Mouse (Mus musculus) liver, adult 2 months (tissue): Measurements from ENCODE around the gene Efcab8.

Source experiments
- CTCF ChIP-seq: fragments of 200-500 bp; IDR thresholded peaks from 2 replicates; pipeline ENCODE4 v1.5.1; 2011; ENCODE audit warnings: low read depth, low read length, control low read depth
- POLR2A ChIP-seq: fragments of 200-500 bp; IDR thresholded peaks from 2 replicates; pipeline ENCODE4 v1.6.1; 2011; ENCODE audit warnings: low read length, control low read depth; ENCODE audit not compliant: insufficient read depth; ENCODE audit errors: extremely low read depth

- TF ChIP-seq CTCF (peak; percentile 61), POLR2A (no peak)
Measured at GRCm38 (mm10) chr2:153795090-153795489, 15.4 kb downstream of the Efcab8 start.
